Mouse (Mus musculus) bone marrow macrophage, adult 2 months (primary cell): ENCODE results near the gene Cetn4.

Experiments used
- CTCF ChIP-seq: IDR thresholded peaks from 2 replicates; pipeline ENCODE4 v1.5.1; 2012; ENCODE audit warnings: low read depth, mild to moderate bottlenecking, low read length, moderate library complexity
- POLR2A ChIP-seq: IDR thresholded peaks from 2 replicates; pipeline ENCODE4 v1.6.1; 2012; ENCODE audit warnings: mild to moderate bottlenecking, low read depth, low read length, borderline replicate concordance

- TF ChIP-seq CTCF (no peak), POLR2A (no peak)
Measured at GRCm38 (mm10) chr3:37326627-37327026, 14.1 kb upstream of the Cetn4 start.
